Mouse (Mus musculus) MEL (cell line): ENCODE data around the gene Tet3.

Experiments
- CHD2 ChIP-seq: IDR thresholded peaks from 2 replicates; pipeline ENCODE4 v1.6.1; 2011; ENCODE audit warnings: low read length, improper control_type of control experiment
- CTCF ChIP-seq, 3 experiments: IDR thresholded peaks in 2 of 3; conservative IDR thresholded peaks in 1 of 3; 2 replicates each; pipeline ENCODE4 v1.5.1; 2011 to 2012; ENCODE audit warnings: low read length in 3 of 3, low read depth in 2 of 3, mild to moderate bottlenecking in 2 of 3, improper control_type of control experiment in 1 of 3, inconsistent platforms in 1 of 3, mixed read lengths in 1 of 3, moderate library complexity in 1 of 3; ENCODE audit not compliant: control insufficient read depth in 1 of 3, insufficient read depth in 1 of 3, poor library complexity in 1 of 3, severe bottlenecking in 1 of 3
- ETS1 ChIP-seq: IDR thresholded peaks from 2 replicates; pipeline ENCODE4 v1.6.1; 2012; ENCODE audit warnings: low read depth, mild to moderate bottlenecking, inconsistent platforms, low read length, improper control_type of control experiment, moderate library complexity
- GATA1 ChIP-seq: IDR thresholded peaks from 2 replicates; pipeline ENCODE4 v1.6.1; 2011; ENCODE audit warnings: low read depth, low read length, improper control_type of control experiment
- MAFK ChIP-seq: IDR thresholded peaks from 2 replicates; pipeline ENCODE4 v1.6.1; 2011; ENCODE audit warnings: low read depth, mild to moderate bottlenecking, low read length, improper control_type of control experiment, borderline replicate concordance
- POLR2A ChIP-seq, 2 experiments: IDR thresholded peaks; 2 replicates each; pipeline ENCODE4 v1.6.1; 2011 to 2012; ENCODE audit warnings: low read length in 2 of 2, mild to moderate bottlenecking in 2 of 2, control low read depth in 1 of 2, improper control_type of control experiment in 1 of 2, low read depth in 1 of 2, moderate library complexity in 1 of 2; ENCODE audit not compliant: control insufficient read depth in 1 of 2, insufficient read depth in 1 of 2, poor library complexity in 1 of 2
- RAD21 ChIP-seq: IDR thresholded peaks from 2 replicates; pipeline ENCODE4 v1.6.1; 2011; ENCODE audit warnings: mild to moderate bottlenecking, low read depth, low read length, improper control_type of control experiment
- UBTF ChIP-seq: IDR thresholded peaks from 2 replicates; pipeline ENCODE4 v1.6.1; 2012; ENCODE audit warnings: low read depth, mild to moderate bottlenecking, inconsistent platforms, low read length, improper control_type of control experiment, moderate library complexity, borderline replicate concordance; ENCODE audit not compliant: insufficient read depth
- USF2 ChIP-seq, 2 experiments: IDR thresholded peaks; 2 replicates each; pipeline ENCODE4 v1.6.1; 2011 to 2012; ENCODE audit warnings: improper control_type of control experiment in 2 of 2, low read length in 2 of 2, borderline replicate concordance in 1 of 2, inconsistent platforms in 1 of 2, low read depth in 1 of 2, mild to moderate bottlenecking in 1 of 2; ENCODE audit not compliant: insufficient read depth in 1 of 2

- no peak for TF ChIP-seq CHD2
- TF ChIP-seq UBTF: no peak
- no peak for TF ChIP-seq RAD21
- no peak for TF ChIP-seq GATA1
- no peak for TF ChIP-seq CTCF (IDR thresholded peaks at IDR 0.05 in 2 of 3, conservative IDR thresholded peaks at IDR 0.05 in 1 of 3; ENCODE audit: control insufficient read depth in 1 of 3, insufficient read depth in 1 of 3, low read depth in 2 of 3, low read length in 3 of 3, poor library complexity in 1 of 3, severe bottlenecking in 1 of 3)
- no peak for TF ChIP-seq USF2 (IDR thresholded peaks at IDR 0.05; ENCODE audit: borderline replicate concordance in 1 of 2, insufficient read depth in 1 of 2, low read depth in 1 of 2, low read length in 2 of 2)
- no peak for TF ChIP-seq ETS1
- TF ChIP-seq POLR2A (IDR thresholded peaks at IDR 0.05; ENCODE audit: control insufficient read depth in 1 of 2, insufficient read depth in 1 of 2, low read depth in 1 of 2, low read length in 2 of 2, poor library complexity in 1 of 2): no peak
- no peak for TF ChIP-seq MAFK
Observed at GRCm38 (mm10) chr6:83417531-83417930, 41.4 kb downstream of the Tet3 start.
